Mouse (Mus musculus) intestine, embryonic 16.5 days (tissue): Measurements from ENCODE around the gene Reep1. TPM values are rescaled to one million over a fixed set of nuclear protein-coding genes. Genes with fewer than 3 reads are reported as not detected.
A peak's percentile ranks its signal among the peaks of the same experiment; 100 is the strongest.

Source experiments
- ATAC-seq: fragments of 200-750 bp; cut with Nextera tagmentation; 2 replicates; pipeline ENCODE4 v1.8.0; 2017; ENCODE audit warnings: moderate TSS enrichment, moderate library complexity
- H3K27ac ChIP-seq: fragments of 300-500 bp; sonication (generic); 2 replicates; pipeline ENCODE4 v1.5.1; 2014; ENCODE audit warnings: mild to moderate bottlenecking, low read length
- H3K27me3 ChIP-seq: fragments of 300-500 bp; sonication (generic); replicated peaks from 2 replicates; pipeline ENCODE4 v1.6.1; 2014; ENCODE audit warnings: low read length, control low read depth, mixed read lengths; ENCODE audit not compliant: control insufficient read depth, insufficient read depth
- H3K36me3 ChIP-seq: fragments of 300-500 bp; sonication (generic); 2 replicates; pipeline ENCODE4 v1.6.1; 2014; ENCODE audit warnings: low read length, control low read depth; ENCODE audit not compliant: control insufficient read depth, insufficient read depth
- H3K4me1 ChIP-seq: fragments of 300-500 bp; sonication (generic); 2 replicates; pipeline ENCODE4 v1.6.1; 2014; ENCODE audit warnings: low read length, control low read depth, mixed read lengths; ENCODE audit not compliant: control insufficient read depth, insufficient read depth
- H3K4me2 ChIP-seq: fragments of 300-500 bp; sonication (generic); 2 replicates; pipeline ENCODE4 v1.6.1; 2014; ENCODE audit warnings: low read depth, low read length, control low read depth
- H3K4me3 ChIP-seq: fragments of 300-500 bp; sonication (generic); 2 replicates; pipeline ENCODE4 v1.5.1; 2014; ENCODE audit warnings: mild to moderate bottlenecking, low read length
- H3K9ac ChIP-seq: fragments of 300-500 bp; sonication (generic); 2 replicates; pipeline ENCODE4 v1.6.1; 2014; ENCODE audit warnings: low read depth, low read length
- H3K9me3 ChIP-seq: fragments of 300-500 bp; sonication (generic); 2 replicates; pipeline ENCODE4 v1.6.1; 2016; ENCODE audit warnings: low read length, control low read depth; ENCODE audit not compliant: control insufficient read depth
- WGBS: fragments of 180-500 bp; shearing (Covaris S2); extraction: QIAGEN DNeasy Blood & Tissue Kit; methylation state at CpG from one replicate; pipeline ENCODE4 v1.1.7; 2014; 5-methylcytosine and 5-hydroxymethylcytosine counted together
- polyA plus RNA-seq: library from polyadenylated mRNA; unstranded; fragments of >200 nt; fragmentation: Nextera tagmentation; extraction: Ambion mirVana; gene quantifications from 2 replicates; pipeline ENCODE4 v1.2.1, GENCODE M21; 2015

The Reep1 gene
- polyA plus RNA-seq, 1 experiment from 2014 or later = 13.5 TPM

- H3K36me3 ChIP-seq = no peaks in the 10 kb centered on the region
- no peak overlapping the region for H3K27ac ChIP-seq
- no peak overlapping the region for H3K4me3 ChIP-seq
- H3K4me1 ChIP-seq = peaks cover 3% of the 10 kb centered on the region; the same call in 1 of the 2 replicates
- no peak overlapping the region for H3K9ac ChIP-seq
- H3K27me3 ChIP-seq = peaks cover 2% of the 10 kb centered on the region; the same call in 1 of the 2 replicates
- ATAC-seq = no peak
- H3K4me2 ChIP-seq = no peak overlapping the region
- WGBS = 83% methylated on average over 3 of the region's 3 CpGs
- no peaks in the 10 kb centered on the region for H3K9me3 ChIP-seq
Measured at GRCm38 (mm10) chr6:71710323-71710722, 3.0 kb downstream of the Reep1 start.

DNA sequence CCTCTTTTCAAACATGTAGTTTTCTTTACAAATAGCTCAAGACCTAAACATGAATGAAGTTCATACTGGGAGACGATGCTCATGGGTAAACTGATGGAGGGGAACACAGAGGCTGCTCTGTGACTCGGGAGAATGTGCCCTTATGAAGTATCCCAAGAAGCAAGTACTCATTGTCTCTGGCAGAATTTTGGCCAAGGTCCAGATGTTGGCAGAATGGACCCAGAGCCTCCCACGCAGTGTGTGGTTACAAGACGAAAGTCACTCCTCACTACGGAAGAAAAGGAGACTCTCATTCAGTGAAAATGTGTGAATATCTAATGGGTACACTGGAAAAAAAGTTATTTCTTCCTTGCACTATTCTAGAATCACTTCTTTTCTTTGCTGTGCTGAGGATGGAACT lies 3.8 kb downstream of the Reep1 start:
- Histone ChIP-seq H3K4me1 (peaks cover 3% of the 10 kb centered on the region; the same call in 1 of the 2 replicates), H3K9ac (no peak overlapping the region), H3K4me3 (no peak overlapping the region), H3K4me2 (no peak overlapping the region), H3K27ac (no peak overlapping the region), H3K36me3 (no peaks in the 10 kb centered on the region), H3K9me3 (no peaks in the 10 kb centered on the region), H3K27me3 (peaks cover 2% of the 10 kb centered on the region; the same call in 1 of the 2 replicates)
- ATAC-seq = no peak
- 75% methylated on average over 5 of the region's 5 CpGs for WGBS

- Histone ChIP-seq H3K36me3 (no peaks in the 10 kb centered on the region), H3K27ac (no peak overlapping the region), H3K9ac (no peak overlapping the region), H3K4me3 (no peak overlapping the region), H3K4me1 (peaks cover under 1% of the 10 kb centered on the region; the same call in 1 of the 2 replicates), H3K27me3 (no peaks in the 10 kb centered on the region; the same call in 1 of the 2 replicates), H3K4me2 (no peak overlapping the region), H3K9me3 (no peaks in the 10 kb centered on the region)
- no peak for ATAC-seq
- WGBS = 78% methylated on average over 2 of the region's 2 CpGs
Measured at GRCm38 (mm10) chr6:71713532-71713931, 6.2 kb downstream of the Reep1 start.

- WGBS = 67% methylated on average over 5 of the region's 5 CpGs
- H3K36me3 ChIP-seq = no peaks in the 10 kb centered on the region
- no peak overlapping the region for H3K27ac ChIP-seq
- no peaks in the 10 kb centered on the region for H3K4me1 ChIP-seq
- no peaks in the 10 kb centered on the region for H3K9me3 ChIP-seq
- ATAC-seq = no peak
- no peak overlapping the region for H3K9ac ChIP-seq
- no peaks in the 10 kb centered on the region for H3K27me3 ChIP-seq
- no peak overlapping the region for H3K4me3 ChIP-seq
- no peak overlapping the region for H3K4me2 ChIP-seq
Measured at GRCm38 (mm10) chr6:71715006-71715405, 7.6 kb downstream of the Reep1 start.

DNA sequence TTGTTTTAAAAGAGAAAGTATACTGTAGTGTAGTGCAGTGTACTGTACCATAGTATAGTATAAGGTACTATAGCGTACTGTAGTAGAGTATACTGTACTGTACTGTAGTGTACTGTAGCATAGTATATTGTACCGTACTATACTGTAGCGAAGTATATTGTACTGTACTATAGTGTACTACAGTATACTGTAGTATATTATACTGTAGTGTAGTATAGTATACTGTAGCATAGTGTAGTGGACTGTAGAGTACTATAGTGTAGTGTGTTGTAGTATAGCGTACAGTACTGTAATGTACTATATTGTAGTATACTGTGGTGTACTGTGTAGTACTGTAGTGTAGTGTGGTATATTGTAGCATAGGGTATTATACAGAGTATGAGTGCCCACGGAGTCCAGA lies 9.1 kb downstream of the Reep1 start:
- no peaks in the 10 kb centered on the region for H3K27me3 ChIP-seq
- H3K9ac ChIP-seq = no peak overlapping the region
- H3K27ac ChIP-seq = no peak overlapping the region
- no peak overlapping the region for H3K4me3 ChIP-seq
- no peaks in the 10 kb centered on the region for H3K36me3 ChIP-seq
- H3K4me1 ChIP-seq = no peaks in the 10 kb centered on the region
- no peak for ATAC-seq
- H3K4me2 ChIP-seq = no peak overlapping the region
- WGBS = 95% methylated on average over 5 of the region's 5 CpGs
- no peaks in the 10 kb centered on the region for H3K9me3 ChIP-seq

DNA sequence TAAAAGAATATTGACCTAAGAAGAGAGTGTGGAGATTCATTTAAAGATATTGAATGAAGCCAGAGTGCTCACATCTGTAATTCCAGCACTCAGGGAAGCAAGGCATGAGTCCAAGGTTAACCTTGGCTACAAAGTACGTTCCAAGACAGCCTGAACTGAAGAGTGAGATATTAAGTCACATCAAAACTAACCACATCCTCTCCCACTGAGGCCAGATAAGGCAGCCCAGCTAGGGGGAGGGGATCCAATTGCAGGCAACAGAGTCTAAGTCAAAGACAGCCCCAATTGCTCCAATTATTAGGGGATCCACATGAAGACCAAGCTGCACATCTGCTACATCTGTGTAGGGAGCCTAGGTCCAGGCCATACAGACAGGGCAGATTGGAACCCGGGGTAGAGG lies 11.0 kb downstream of the Reep1 start:
- no peaks in the 10 kb centered on the region for H3K9me3 ChIP-seq
- H3K4me1 ChIP-seq = no peaks in the 10 kb centered on the region
- no peaks in the 10 kb centered on the region for H3K36me3 ChIP-seq
- 68% methylated on average over 2 of the region's 2 CpGs for WGBS
- H3K9ac ChIP-seq = no peak overlapping the region
- no peak overlapping the region for H3K4me3 ChIP-seq
- H3K4me2 ChIP-seq = no peak overlapping the region
- no peak overlapping the region for H3K27ac ChIP-seq
- no peaks in the 10 kb centered on the region for H3K27me3 ChIP-seq
- no peak for ATAC-seq

GRCm38 (mm10) chr6:71719302-71719701 lies 11.9 kb downstream of the Reep1 start:
- Histone ChIP-seq H3K9me3 (no peaks in the 10 kb centered on the region), H3K9ac (no peak overlapping the region), H3K36me3 (no peaks in the 10 kb centered on the region), H3K4me3 (no peak overlapping the region), H3K4me2 (no peak overlapping the region), H3K27ac (no peak overlapping the region), H3K27me3 (no peaks in the 10 kb centered on the region), H3K4me1 (no peaks in the 10 kb centered on the region)
- 82% methylated on average over 4 of the region's 4 CpGs for WGBS
- no peak for ATAC-seq

- Histone ChIP-seq H3K27ac (no peak overlapping the region), H3K9ac (no peak overlapping the region), H3K9me3 (no peaks in the 10 kb centered on the region), H3K27me3 (no peaks in the 10 kb centered on the region), H3K36me3 (no peaks in the 10 kb centered on the region), H3K4me3 (no peak overlapping the region), H3K4me1 (no peaks in the 10 kb centered on the region), H3K4me2 (no peak overlapping the region)
- no peak for ATAC-seq
- WGBS = 47% methylated on average over 2 of the region's 2 CpGs
Measured at GRCm38 (mm10) chr6:71722988-71723387, 15.6 kb downstream of the Reep1 start.

DNA sequence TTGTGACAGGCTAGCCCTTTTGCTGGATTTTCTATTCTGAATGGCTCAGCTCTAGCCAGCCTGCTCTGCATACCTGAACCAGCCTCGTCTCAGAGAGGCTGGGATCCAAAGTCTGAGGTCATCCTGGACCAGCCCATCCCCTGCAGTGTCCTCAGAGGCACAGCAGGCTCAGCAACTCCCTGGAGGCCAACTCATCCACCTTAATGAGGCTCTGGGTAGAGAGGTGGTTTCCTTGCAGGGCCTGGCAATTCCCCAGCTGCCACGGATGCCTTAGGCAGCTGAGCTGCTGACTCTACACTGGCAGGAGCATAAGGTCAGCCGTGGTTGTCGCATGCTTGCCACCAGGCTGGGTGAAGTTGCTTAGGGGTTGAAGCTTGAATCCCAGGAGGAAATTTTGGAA lies 16.2 kb downstream of the Reep1 start:
- WGBS = 47% methylated on average over 4 of the region's 4 CpGs
- Histone ChIP-seq H3K27ac (no peak overlapping the region), H3K4me2 (no peak overlapping the region), H3K4me3 (no peak overlapping the region), H3K4me1 (no peaks in the 10 kb centered on the region), H3K9me3 (no peaks in the 10 kb centered on the region), H3K9ac (no peak overlapping the region), H3K27me3 (no peaks in the 10 kb centered on the region), H3K36me3 (no peaks in the 10 kb centered on the region)
- ATAC-seq = no peak

GRCm38 (mm10) chr6:71726710-71727109 lies 19.3 kb downstream of the Reep1 start:
- Histone ChIP-seq H3K36me3 (no peaks in the 10 kb centered on the region), H3K4me1 (no peaks in the 10 kb centered on the region), H3K9me3 (no peaks in the 10 kb centered on the region), H3K4me2 (no peak overlapping the region), H3K4me3 (no peak overlapping the region), H3K9ac (no peak overlapping the region), H3K27ac (no peak overlapping the region), H3K27me3 (no peaks in the 10 kb centered on the region)
- WGBS = 54% methylated on average over 7 of the region's 7 CpGs
- ATAC-seq = peak; percentile 63
